Mouse (Mus musculus) mesoderm, embryonic 11.5 days (tissue): Measurements from ENCODE around the gene Gtpbp8.

Experiments used
- DNase-seq: peaks from one replicate; pipeline ENCODE4 v3.0.0-alpha.2; 2012; ENCODE audit warnings: low read depth, low spot score

The Gtpbp8 gene

GRCm38 (mm10) chr16:44725286-44726223 is 20.6 kb downstream of the Gtpbp8 start:
- DNase-seq = peak; percentile 80

- peak; percentile 75 for DNase-seq
These were observed 21.3 kb downstream of the Gtpbp8 start for GRCm38 (mm10) chr16:44724847-44725246.

GRCm38 (mm10) chr16:44724083-44724787 is 21.9 kb downstream of the Gtpbp8 start, which contains the start of gene Nepro:
Gene Nepro, plus strand, starts transcription at chr16:44724301.
- DNase-seq = peak; percentile 91

DNA sequence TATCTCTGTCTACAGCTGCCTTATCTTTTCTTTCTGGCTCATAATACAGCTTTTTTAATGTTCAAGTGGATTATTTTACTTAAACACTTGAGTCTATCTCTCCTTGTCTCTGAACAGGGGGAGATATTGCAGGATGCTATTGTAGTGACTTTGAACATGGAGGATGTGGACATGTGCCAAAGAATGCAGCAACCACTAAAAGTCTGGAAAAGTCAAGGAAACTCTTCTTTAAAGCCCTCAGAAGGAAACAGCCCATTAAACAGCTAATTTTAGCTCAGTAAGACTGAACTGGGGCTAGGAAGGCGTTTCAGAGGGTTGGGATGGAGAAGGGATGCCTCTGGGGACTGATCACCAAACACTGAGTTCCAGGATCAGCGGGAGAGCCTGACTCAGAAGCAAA is 23.5 kb downstream of the Gtpbp8 start:
- DNase-seq = no peak

- DNase-seq = peak; percentile 39
These were observed 25.6 kb downstream of the Gtpbp8 start for GRCm38 (mm10) chr16:44720518-44720917.

DNA sequence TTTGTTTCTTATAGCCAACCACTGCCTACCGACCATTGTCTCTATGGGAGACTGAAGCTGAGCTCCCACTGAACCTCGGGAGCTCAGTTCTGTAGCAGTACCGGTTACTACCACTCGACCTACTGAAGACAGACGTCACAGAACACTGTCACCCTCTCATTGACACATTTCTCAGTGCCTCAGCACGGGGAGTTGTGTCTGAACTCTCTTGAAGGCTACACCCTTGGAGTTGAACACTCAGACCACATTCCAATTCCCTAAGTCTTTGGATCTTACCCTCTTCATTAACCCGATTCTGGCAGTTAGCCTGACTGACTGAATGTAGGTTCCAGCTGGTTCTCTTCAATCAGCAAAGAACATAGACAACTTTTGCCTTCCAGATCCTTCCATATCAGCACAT is 26.8 kb downstream of the Gtpbp8 start:
- no peak for DNase-seq

GRCm38 (mm10) chr16:44717838-44718237 is 28.3 kb downstream of the Gtpbp8 start:
- DNase-seq = no peak

GRCm38 (mm10) chr16:44717141-44717634 is 29.0 kb downstream of the Gtpbp8 start:
- no peak for DNase-seq

DNA sequence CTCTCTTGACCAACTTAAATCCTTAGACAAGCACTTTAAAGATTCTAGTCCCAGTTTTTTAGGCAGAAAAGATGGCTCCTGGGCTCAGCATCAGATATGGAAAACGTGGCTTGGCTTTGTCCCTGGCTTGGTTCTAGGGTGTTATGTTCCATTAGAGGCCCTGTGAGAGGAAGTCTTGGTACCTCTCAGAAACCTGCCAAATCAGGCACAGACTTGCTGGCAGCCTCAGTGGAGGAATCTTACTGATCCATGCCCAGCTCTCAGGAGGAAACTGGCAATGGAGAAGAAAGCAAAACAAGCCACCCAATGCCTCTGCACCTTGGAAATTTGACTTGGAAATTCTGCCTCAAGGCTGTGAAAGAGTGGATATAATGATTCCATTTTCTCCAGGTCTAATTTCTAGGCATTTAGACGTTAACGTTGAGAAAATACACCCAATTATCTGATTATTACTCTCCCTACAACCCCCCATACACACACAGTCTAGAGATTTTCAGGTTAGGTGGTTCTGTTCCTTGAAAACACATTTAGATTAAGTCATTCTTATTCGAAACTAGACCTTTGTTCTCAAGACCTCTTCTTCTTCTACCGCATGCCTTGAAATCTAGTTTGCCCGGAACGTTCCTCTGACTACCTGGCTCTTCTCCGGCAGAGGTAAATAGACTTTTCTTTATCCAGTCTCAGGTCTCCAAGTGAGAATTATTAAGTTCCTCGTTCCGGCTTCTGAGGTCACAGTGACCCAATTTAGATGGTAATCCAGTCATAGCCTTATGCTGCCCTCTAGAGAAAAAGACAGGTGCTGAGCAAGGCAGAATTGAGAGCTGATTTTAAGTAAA is 29.6 kb downstream of the Gtpbp8 start:
- DNase-seq = peak; percentile 43

DNA sequence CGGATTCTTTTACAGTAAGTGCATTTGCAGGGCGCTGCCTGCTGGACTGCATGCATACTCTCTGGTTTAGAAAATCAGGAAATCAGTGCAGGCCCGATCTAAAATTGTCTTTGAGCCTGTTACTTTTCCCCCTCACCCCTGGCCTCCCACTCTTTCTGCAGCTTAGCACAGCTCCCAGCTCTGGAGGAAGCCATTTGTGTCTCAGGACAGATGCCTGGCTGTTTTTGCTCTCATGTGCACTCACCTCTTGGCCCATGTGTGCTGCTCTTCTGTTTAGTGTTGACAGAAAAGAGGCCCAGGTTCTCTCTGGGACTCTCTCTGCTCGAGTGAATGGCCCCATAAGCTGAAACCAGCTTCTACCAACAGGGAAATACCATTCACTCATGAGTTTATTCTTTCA is 42.7 kb downstream of the Gtpbp8 start:
- no peak for DNase-seq

GRCm38 (mm10) chr16:44702272-44702671 is 43.9 kb downstream of the Gtpbp8 start:
- no peak for DNase-seq

GRCm38 (mm10) chr16:44701155-44701554 is 45.0 kb downstream of the Gtpbp8 start:
- DNase-seq = no peak

- no peak for DNase-seq
These were observed 48.5 kb downstream of the Gtpbp8 start for GRCm38 (mm10) chr16:44697473-44698205.

DNA sequence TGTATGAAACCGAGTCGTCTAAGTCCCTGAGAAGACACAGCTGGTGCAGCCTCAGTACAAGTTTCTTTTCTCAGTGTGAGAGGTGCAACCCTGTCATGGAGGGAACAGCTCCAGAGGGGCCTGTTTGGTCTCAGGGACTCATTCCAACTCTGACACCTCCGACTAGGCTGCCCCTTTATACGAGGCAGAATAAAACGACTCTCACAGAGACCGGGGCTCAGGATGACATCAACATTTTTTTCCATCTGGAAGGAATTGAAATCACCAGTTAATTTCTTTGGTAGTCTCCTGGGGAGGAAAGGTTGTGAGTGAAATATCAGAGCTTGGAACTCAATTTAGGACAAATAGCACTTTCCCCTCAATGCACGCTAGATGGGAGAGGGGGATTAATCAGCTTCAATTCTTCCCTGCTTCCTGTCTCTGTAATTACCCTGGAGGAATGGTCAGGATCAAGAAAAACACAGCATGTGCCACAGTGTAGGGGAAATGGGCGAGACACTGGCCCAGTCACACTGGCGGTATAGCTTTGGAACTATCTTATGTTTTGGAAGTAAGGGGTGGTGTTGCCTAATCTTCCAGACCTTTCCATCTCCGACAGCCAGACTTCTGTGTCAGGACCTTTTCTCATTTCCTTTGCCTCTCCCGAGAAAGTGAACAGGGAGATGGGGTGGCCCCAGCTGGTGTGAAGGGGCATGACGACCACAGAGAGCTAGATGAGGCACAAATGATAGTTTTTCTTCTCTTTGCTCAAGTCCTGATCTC is 50.1 kb downstream of the Gtpbp8 start:
- peak; percentile 30 for DNase-seq

GRCm38 (mm10) chr16:44695214-44695858 is 50.8 kb downstream of the Gtpbp8 start:
- DNase-seq = peak; percentile 23

- DNase-seq = no peak
These were observed 52.5 kb downstream of the Gtpbp8 start for GRCm38 (mm10) chr16:44693695-44694094.

GRCm38 (mm10) chr16:44692541-44692940 is 53.6 kb downstream of the Gtpbp8 start:
- DNase-seq = no peak

- DNase-seq = peak; percentile 38
These were observed 54.5 kb downstream of the Gtpbp8 start for GRCm38 (mm10) chr16:44691561-44692141.

DNA sequence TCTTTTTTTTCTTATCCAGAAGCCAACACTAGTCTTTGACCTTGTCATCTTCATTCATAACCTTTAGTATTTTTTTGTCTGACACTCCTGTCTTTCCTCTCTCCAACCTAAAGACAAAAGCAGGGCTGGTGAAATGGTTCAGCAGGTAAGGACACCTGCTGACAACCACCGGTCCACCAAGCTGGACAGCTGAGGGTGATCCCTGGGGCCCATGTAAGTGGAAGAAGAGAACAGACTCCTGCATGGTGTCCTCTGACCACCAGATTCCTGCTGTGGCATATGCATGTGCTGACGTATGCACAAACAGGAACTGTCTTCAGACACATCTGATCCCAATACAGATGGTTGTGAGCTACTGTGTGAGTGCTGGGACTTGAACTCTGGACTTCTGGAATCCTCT is 55.1 kb downstream of the Gtpbp8 start:
- DNase-seq = no peak
